Comparison of ENCODE assay signal across 15 mouse cellular contexts in genomic region chr1:65548830-65549229, GRCm38 (mm10).
DNase-seq lines count a peak whose midpoint lies in the region; ATAC-seq and TF ChIP-seq lines count a peak whose summit lies in the region.
"Had no signal": no experiment of that assay in that cellular context is flagged by ENCODE, and none has a peak within 500 bp of the region (broad histone marks: within the 10 kb centered on the region; RNA-seq: fewer than 3 reads in every experiment).

No protein-coding gene starts in this region.

- no peak overlapping the region for H3K27ac ChIP-seq in forebrain, embryonic 14.5 days (ENCODE audit: low read depth, low read length)
- no peak overlapping the region for H3K27ac ChIP-seq in forebrain, embryonic 11.5 days (ENCODE audit: low read depth, low read length)
- H3K27ac ChIP-seq in midbrain, postnatal 0 days (ENCODE audit: low read depth, low read length), result no peak overlapping the region
- H3K27ac ChIP-seq in midbrain, embryonic 14.5 days (replicated peaks; ENCODE audit: low read depth, low read length), result no peak overlapping the region
- no peak overlapping the region for H3K27ac ChIP-seq in lung, postnatal 0 days (ENCODE audit: low read length)
- H3K27ac ChIP-seq in heart, embryonic 12.5 days (ENCODE audit: poor library complexity, severe bottlenecking), result no peak overlapping the region
- H3K27ac ChIP-seq: embryonic facial prominence, embryonic 10.5 days; liver, embryonic 14.5 days; midbrain, embryonic 13.5 days had no signal

- 62% methylated on average over 4 of the region's 4 CpGs for WGBS in forebrain, embryonic 14.5 days
- WGBS in forebrain, embryonic 11.5 days, result 76% methylated on average over 4 of the region's 4 CpGs
- WGBS in midbrain, postnatal 0 days, result 67% methylated on average over 4 of the region's 4 CpGs
- WGBS in midbrain, embryonic 14.5 days, result 81% methylated on average over 4 of the region's 4 CpGs
- WGBS in lung, postnatal 0 days, result 69% methylated on average over 4 of the region's 4 CpGs
- WGBS in heart, embryonic 12.5 days, result 71% methylated on average over 4 of the region's 4 CpGs

- H3K36me3 ChIP-seq in forebrain, embryonic 14.5 days (ENCODE audit: control insufficient read depth, insufficient read depth, low read length), result no peaks in the 10 kb centered on the region
- H3K36me3 ChIP-seq in forebrain, embryonic 11.5 days (ENCODE audit: control insufficient read depth, insufficient read depth, low read length), result no peaks in the 10 kb centered on the region
- no peaks in the 10 kb centered on the region for H3K36me3 ChIP-seq in midbrain, postnatal 0 days (ENCODE audit: insufficient read depth, low read length)
- H3K36me3 ChIP-seq in midbrain, embryonic 14.5 days (ENCODE audit: control insufficient read depth, insufficient read depth, low read length), result no peaks in the 10 kb centered on the region
- H3K36me3 ChIP-seq in lung, postnatal 0 days (ENCODE audit: insufficient read depth, low read length), result no peaks in the 10 kb centered on the region
- H3K36me3 ChIP-seq in heart, embryonic 12.5 days, result no peaks in the 10 kb centered on the region
- H3K36me3 ChIP-seq: embryonic facial prominence, embryonic 10.5 days; midbrain, embryonic 13.5 days had no signal

- H3K9me3 ChIP-seq in forebrain, embryonic 14.5 days (replicated peaks; ENCODE audit: control insufficient read depth, low read length), result no peaks in the 10 kb centered on the region
- no peaks in the 10 kb centered on the region for H3K9me3 ChIP-seq in forebrain, embryonic 11.5 days (ENCODE audit: control insufficient read depth, low read length)
- no peaks in the 10 kb centered on the region for H3K9me3 ChIP-seq in midbrain, postnatal 0 days (ENCODE audit: low read length)
- no peaks in the 10 kb centered on the region for H3K9me3 ChIP-seq in midbrain, embryonic 14.5 days (ENCODE audit: control insufficient read depth, low read length)
- H3K9me3 ChIP-seq in lung, postnatal 0 days (ENCODE audit: low read length), result no peaks in the 10 kb centered on the region
- H3K9me3 ChIP-seq in heart, embryonic 12.5 days (replicated peaks), result no peaks in the 10 kb centered on the region
- H3K9me3 ChIP-seq: embryonic facial prominence, embryonic 10.5 days; midbrain, embryonic 13.5 days had no signal

- no peak overlapping the region for H3K9ac ChIP-seq in forebrain, embryonic 14.5 days (ENCODE audit: low read length)
- no peak overlapping the region for H3K9ac ChIP-seq in forebrain, embryonic 11.5 days (ENCODE audit: low read length)
- H3K9ac ChIP-seq in midbrain, postnatal 0 days (replicated peaks; ENCODE audit: low read length, poor library complexity, severe bottlenecking), result no peak overlapping the region
- no peak overlapping the region for H3K9ac ChIP-seq in midbrain, embryonic 14.5 days (replicated peaks; ENCODE audit: low read length)
- no peak overlapping the region for H3K9ac ChIP-seq in lung, postnatal 0 days (replicated peaks; ENCODE audit: low read depth)
- no peak overlapping the region for H3K9ac ChIP-seq in heart, embryonic 12.5 days
- H3K9ac ChIP-seq: liver, embryonic 14.5 days; midbrain, embryonic 13.5 days had no signal

- TF ChIP-seq CTCF in midbrain, postnatal 0 days (IDR thresholded peaks at IDR 0.05), result no peak
- TF ChIP-seq CTCF in lung, postnatal 0 days (IDR thresholded peaks at IDR 0.05), result no peak

- peak; percentile 56 for DNase-seq in forebrain, embryonic 14.5 days (ENCODE audit: low spot score)
- no peak for DNase-seq in forebrain, embryonic 11.5 days (ENCODE audit: low spot score)
- DNase-seq in midbrain, postnatal 0 days (ENCODE audit: low spot score), result peak; percentile 56
- no peak for DNase-seq in midbrain, embryonic 14.5 days
- DNase-seq in cerebellum, postnatal 14 days, result peak; percentile 78 to 90
- DNase-seq in layer of hippocampus, postnatal 14 days (ENCODE audit: low spot score in 2 of 2), result peak; percentile 21 to 72
- no peak for DNase-seq in lung, postnatal 0 days (ENCODE audit: low spot score)
- DNase-seq: gastrocnemius, postnatal 10 days; kidney, adult 11 months; kidney, postnatal 25 days; lung, postnatal 4 days had no signal

- H3K4me1 ChIP-seq in forebrain, embryonic 14.5 days (ENCODE audit: control insufficient read depth, insufficient read depth, low read length), result peaks cover 3% of the 10 kb centered on the region; the same call in 1 of the 2 replicates
- H3K4me1 ChIP-seq in forebrain, embryonic 11.5 days (replicated peaks; ENCODE audit: control insufficient read depth, insufficient read depth, low read length), result no peaks in the 10 kb centered on the region
- no peaks in the 10 kb centered on the region for H3K4me1 ChIP-seq in midbrain, postnatal 0 days (ENCODE audit: insufficient read depth, low read length)
- H3K4me1 ChIP-seq in midbrain, embryonic 14.5 days (ENCODE audit: control insufficient read depth, insufficient read depth, low read length), result no peaks in the 10 kb centered on the region
- H3K4me1 ChIP-seq in lung, postnatal 0 days (ENCODE audit: insufficient read depth, low read depth, low read length), result no peaks in the 10 kb centered on the region
- no peaks in the 10 kb centered on the region for H3K4me1 ChIP-seq in heart, embryonic 12.5 days (replicated peaks)
- H3K4me1 ChIP-seq: embryonic facial prominence, embryonic 10.5 days had no signal

- no peaks in the 10 kb centered on the region for H3K27me3 ChIP-seq in forebrain, embryonic 14.5 days (replicated peaks; ENCODE audit: control insufficient read depth, insufficient read depth, low read length)
- H3K27me3 ChIP-seq in forebrain, embryonic 11.5 days (ENCODE audit: control insufficient read depth, insufficient read depth, low read length), result no peaks in the 10 kb centered on the region
- H3K27me3 ChIP-seq in midbrain, postnatal 0 days (ENCODE audit: insufficient read depth, low read length), result no peaks in the 10 kb centered on the region
- no peaks in the 10 kb centered on the region for H3K27me3 ChIP-seq in midbrain, embryonic 14.5 days (ENCODE audit: control insufficient read depth, insufficient read depth, low read length)
- no peaks in the 10 kb centered on the region for H3K27me3 ChIP-seq in lung, postnatal 0 days (replicated peaks; ENCODE audit: insufficient read depth, low read length)
- no peaks in the 10 kb centered on the region for H3K27me3 ChIP-seq in heart, embryonic 12.5 days (replicated peaks)
- H3K27me3 ChIP-seq: midbrain, embryonic 13.5 days had no signal

- no peak overlapping the region for H3K4me3 ChIP-seq in forebrain, embryonic 14.5 days (ENCODE audit: low read depth, low read length)
- H3K4me3 ChIP-seq in forebrain, embryonic 11.5 days (ENCODE audit: low read depth, low read length), result no peak overlapping the region
- no peak overlapping the region for H3K4me3 ChIP-seq in midbrain, postnatal 0 days (ENCODE audit: low read depth, low read length)
- no peak overlapping the region for H3K4me3 ChIP-seq in midbrain, embryonic 14.5 days (replicated peaks; ENCODE audit: low read depth, low read length)
- no peak overlapping the region for H3K4me3 ChIP-seq in lung, postnatal 0 days (ENCODE audit: low read depth, low read length)
- no peak overlapping the region for H3K4me3 ChIP-seq in heart, embryonic 12.5 days
- H3K4me3 ChIP-seq: embryonic facial prominence, embryonic 10.5 days; midbrain, embryonic 13.5 days had no signal

- TF ChIP-seq EP300 in lung, postnatal 0 days (IDR thresholded peaks at IDR 0.05), result no peak

- no peak overlapping the region for H3K4me2 ChIP-seq in forebrain, embryonic 14.5 days (ENCODE audit: low read length)
- no peak overlapping the region for H3K4me2 ChIP-seq in forebrain, embryonic 11.5 days (ENCODE audit: low read depth, low read length, severe bottlenecking)
- no peak overlapping the region for H3K4me2 ChIP-seq in midbrain, postnatal 0 days (ENCODE audit: low read depth, low read length, poor library complexity, severe bottlenecking)
- H3K4me2 ChIP-seq in midbrain, embryonic 14.5 days (ENCODE audit: low read length), result no peak overlapping the region
- no peak overlapping the region for H3K4me2 ChIP-seq in lung, postnatal 0 days (replicated peaks; ENCODE audit: low read depth, low read length)
- no peak overlapping the region for H3K4me2 ChIP-seq in heart, embryonic 12.5 days
- H3K4me2 ChIP-seq: midbrain, embryonic 13.5 days had no signal

- peak; percentile 54; the same call in 1 of the 2 replicates for ATAC-seq in forebrain, embryonic 14.5 days
- no peak for ATAC-seq in forebrain, embryonic 11.5 days (replicated peaks; ENCODE audit: low FRiP score)
- no peak; the same call in 1 of the 2 replicates for ATAC-seq in midbrain, postnatal 0 days (ENCODE audit: low FRiP score)
- no peak for ATAC-seq in midbrain, embryonic 14.5 days (ENCODE audit: low FRiP score, low TSS enrichment)
- no peak for ATAC-seq in lung, postnatal 0 days
- no peak for ATAC-seq in heart, embryonic 12.5 days (ENCODE audit: insufficient number of reproducible peaks, low FRiP score)
- ATAC-seq: midbrain, embryonic 13.5 days had no signal

Comparison
In these comparisons a context has a peak if more than half of its experiments do, and no peak if none do; other contexts are left out.
1. DNase-seq: peak in forebrain, embryonic 14.5 days (single experiment), midbrain, postnatal 0 days (single experiment), cerebellum, postnatal 14 days (2 of 2) and layer of hippocampus, postnatal 14 days (2 of 2); none in forebrain, embryonic 11.5 days (single experiment), midbrain, embryonic 14.5 days (single experiment) and lung, postnatal 0 days (single experiment).